Mouse (Mus musculus) heart, embryonic 12.5 days (tissue): Measurements from ENCODE around the gene Parp14. TPM values are rescaled to one million over a fixed set of nuclear protein-coding genes. Genes with fewer than 3 reads are reported as not detected.

Experiments
- ATAC-seq: fragments of 200-750 bp; cut with Nextera tagmentation; 2 replicates; pipeline ENCODE4 v1.8.0; 2017; ENCODE audit warnings: moderate TSS enrichment, moderate library complexity; ENCODE audit not compliant: insufficient number of reproducible peaks, low FRiP score
- H3K27ac ChIP-seq: fragments of 300-500 bp; sonication (generic); 2 replicates; pipeline ENCODE4 v1.5.1; 2016; ENCODE audit warnings: mild to moderate bottlenecking, moderate library complexity; ENCODE audit not compliant: poor library complexity, severe bottlenecking
- H3K27me3 ChIP-seq: fragments of 300-500 bp; sonication (generic); replicated peaks from 2 replicates; pipeline ENCODE4 v1.6.1; 2016; ENCODE audit warnings: mild to moderate bottlenecking, moderate library complexity
- H3K36me3 ChIP-seq: fragments of 300-500 bp; sonication (generic); 2 replicates; pipeline ENCODE4 v1.6.1; 2016; ENCODE audit warnings: mild to moderate bottlenecking, moderate library complexity
- H3K4me1 ChIP-seq: fragments of 300-500 bp; sonication (generic); replicated peaks from 2 replicates; pipeline ENCODE4 v1.6.1; 2016; ENCODE audit warnings: mild to moderate bottlenecking
- H3K4me2 ChIP-seq: fragments of 300-500 bp; sonication (generic); 2 replicates; pipeline ENCODE4 v1.6.1; 2016; ENCODE audit warnings: mild to moderate bottlenecking, moderate library complexity
- H3K4me3 ChIP-seq: fragments of 300-500 bp; sonication (generic); 2 replicates; pipeline ENCODE4 v1.5.1; 2016; ENCODE audit warnings: mild to moderate bottlenecking
- H3K9ac ChIP-seq: fragments of 300-500 bp; sonication (generic); 2 replicates; pipeline ENCODE4 v1.6.1; 2016; ENCODE audit warnings: mild to moderate bottlenecking, moderate library complexity
- H3K9me3 ChIP-seq: fragments of 300-500 bp; sonication (generic); replicated peaks from 2 replicates; pipeline ENCODE4 v1.6.1; 2016; ENCODE audit warnings: mild to moderate bottlenecking, moderate library complexity
- WGBS: fragments of 180-500 bp; shearing (Covaris S2); methylation state at CpG from one replicate; pipeline ENCODE4 v1.1.7; 2016; 5-methylcytosine and 5-hydroxymethylcytosine counted together
- polyA plus RNA-seq: library from polyadenylated mRNA; unstranded; fragments of >200 nt; fragmentation: Nextera tagmentation; extraction: Ambion mirVana; gene quantifications from 2 replicates; pipeline ENCODE4 v1.2.1, GENCODE M21; 2016

The Parp14 gene
- 0.60 and 0.72 TPM in 2 replicates for polyA plus RNA-seq

GRCm38 (mm10) chr16:35871048-35871851 lies at the start of gene Parp14:
TSS of gene Parp14 (minus strand) at chr16:35871544.
- H3K27ac ChIP-seq, result no peak within 1 kb of the TSS
- 1% methylated on average over 38 of the region's 38 CpGs for WGBS

GRCm38 (mm10) chr16:35918721-35919543 lies 47.6 kb upstream of the Parp14 start:
- no peak overlapping the region for H3K9ac ChIP-seq
- no peak overlapping the region for H3K27ac ChIP-seq
- H3K4me3 ChIP-seq, result no peak overlapping the region
- no peaks in the 10 kb centered on the region for H3K9me3 ChIP-seq
- no peak overlapping the region for H3K4me2 ChIP-seq
- WGBS, result 78% methylated on average over 6 of the region's 6 CpGs
- no peak for ATAC-seq
- H3K27me3 ChIP-seq, result no peaks in the 10 kb centered on the region
- peaks cover 10% of the 10 kb centered on the region; the same call in 1 of the 2 replicates for H3K4me1 ChIP-seq
- no peaks in the 10 kb centered on the region for H3K36me3 ChIP-seq

More at GRCm38 (mm10) chr16:35871048-35871851, at the start of gene Parp14:
- Histone ChIP-seq H3K9ac (peak within 1 kb of the TSS; percentile 85), H3K4me3 (peak within 1 kb of the TSS; percentile 82), H3K9me3 (no peaks in the 10 kb centered on the region), H3K4me2 (peak within 1 kb of the TSS; percentile 99), H3K27me3 (peaks cover 17% of the 10 kb centered on the region), H3K36me3 (no peaks in the 10 kb centered on the region), H3K4me1 (peaks cover 13% of the 10 kb centered on the region)
- peak; percentile 43; the same call in 1 of the 2 replicates for ATAC-seq

GRCm38 (mm10) chr16:35914301-35914700 lies 43.0 kb upstream of the Parp14 start:
- no peak overlapping the region for H3K4me3 ChIP-seq
- ATAC-seq, result no peak
- H3K9ac ChIP-seq, result no peak overlapping the region
- no peaks in the 10 kb centered on the region for H3K9me3 ChIP-seq
- no peak overlapping the region for H3K4me2 ChIP-seq
- H3K27me3 ChIP-seq, result no peaks in the 10 kb centered on the region
- no peaks in the 10 kb centered on the region for H3K36me3 ChIP-seq
- WGBS, result 64% methylated on average over 5 of the region's 5 CpGs
- H3K4me1 ChIP-seq, result peaks cover 13% of the 10 kb centered on the region; the same call in 1 of the 2 replicates
- no peak overlapping the region for H3K27ac ChIP-seq

- Histone ChIP-seq H3K9me3 (no peaks in the 10 kb centered on the region), H3K4me1 (peaks cover 13% of the 10 kb centered on the region; the same call in 1 of the 2 replicates), H3K4me3 (no peak overlapping the region), H3K27ac (no peak overlapping the region), H3K36me3 (no peaks in the 10 kb centered on the region), H3K4me2 (no peak overlapping the region), H3K9ac (no peak overlapping the region), H3K27me3 (no peaks in the 10 kb centered on the region)
- ATAC-seq, result no peak
- 67% methylated on average over 1 of the region's 1 CpGs for WGBS
These were observed 42.2 kb upstream of the Parp14 start for GRCm38 (mm10) chr16:35913526-35913925.

GRCm38 (mm10) chr16:35911449-35911848 lies 40.1 kb upstream of the Parp14 start:
- WGBS, result 43% methylated on average over 3 of the region's 3 CpGs
- Histone ChIP-seq H3K27me3 (no peaks in the 10 kb centered on the region), H3K36me3 (no peaks in the 10 kb centered on the region), H3K9ac (no peak overlapping the region), H3K9me3 (no peaks in the 10 kb centered on the region), H3K27ac (no peak overlapping the region), H3K4me1 (peaks cover 17% of the 10 kb centered on the region; the same call in 1 of the 2 replicates), H3K4me2 (no peak overlapping the region), H3K4me3 (no peak overlapping the region)
- ATAC-seq, result no peak

GRCm38 (mm10) chr16:35907432-35908201 lies 36.3 kb upstream of the Parp14 start:
- Histone ChIP-seq H3K36me3 (no peaks in the 10 kb centered on the region), H3K9me3 (no peaks in the 10 kb centered on the region), H3K4me3 (no peak overlapping the region), H3K4me1 (0 out of 2 replicates have a peak, but pooled peaks cover 6% of the 10 kb centered on the region), H3K4me2 (no peak overlapping the region), H3K27ac (no peak overlapping the region), H3K9ac (no peak overlapping the region), H3K27me3 (no peaks in the 10 kb centered on the region)
- WGBS, result 58% methylated on average over 4 of the region's 4 CpGs
- ATAC-seq, result no peak

- Histone ChIP-seq H3K27ac (no peak overlapping the region), H3K4me1 (0 out of 2 replicates have a peak, but pooled peaks cover 6% of the 10 kb centered on the region), H3K9ac (no peak overlapping the region), H3K36me3 (no peaks in the 10 kb centered on the region), H3K4me3 (no peak overlapping the region), H3K4me2 (no peak overlapping the region), H3K27me3 (no peaks in the 10 kb centered on the region), H3K9me3 (no peaks in the 10 kb centered on the region)
- 79% methylated on average over 7 of the region's 7 CpGs for WGBS
- no peak for ATAC-seq
These were observed 35.5 kb upstream of the Parp14 start for GRCm38 (mm10) chr16:35906887-35907286.

GRCm38 (mm10) chr16:35905819-35906485 lies 34.6 kb upstream of the Parp14 start:
- Histone ChIP-seq H3K36me3 (no peaks in the 10 kb centered on the region), H3K4me3 (no peak overlapping the region), H3K4me1 (0 out of 2 replicates have a peak, but pooled peaks cover 4% of the 10 kb centered on the region), H3K27me3 (no peaks in the 10 kb centered on the region), H3K4me2 (no peak overlapping the region), H3K9ac (no peak overlapping the region), H3K27ac (no peak overlapping the region), H3K9me3 (no peaks in the 10 kb centered on the region)
- WGBS, result 62% methylated on average over 6 of the region's 6 CpGs
- no peak for ATAC-seq

- no peak overlapping the region for H3K4me3 ChIP-seq
- H3K36me3 ChIP-seq, result no peaks in the 10 kb centered on the region
- H3K9ac ChIP-seq, result no peak overlapping the region
- ATAC-seq, result no peak
- H3K4me2 ChIP-seq, result no peak overlapping the region
- no peaks in the 10 kb centered on the region for H3K27me3 ChIP-seq
- H3K4me1 ChIP-seq, result 0 out of 2 replicates have a peak, but pooled peaks cover 4% of the 10 kb centered on the region
- 88% methylated on average over 3 of the region's 3 CpGs for WGBS
- no peak overlapping the region for H3K27ac ChIP-seq
- no peaks in the 10 kb centered on the region for H3K9me3 ChIP-seq
These were observed 34.0 kb upstream of the Parp14 start for GRCm38 (mm10) chr16:35905355-35905754.

- H3K9me3 ChIP-seq, result no peaks in the 10 kb centered on the region
- H3K27me3 ChIP-seq, result no peaks in the 10 kb centered on the region
- H3K4me3 ChIP-seq, result no peak overlapping the region
- H3K9ac ChIP-seq, result no peak overlapping the region
- WGBS, result 74% methylated on average over 4 of the region's 4 CpGs
- H3K36me3 ChIP-seq, result no peaks in the 10 kb centered on the region
- H3K4me2 ChIP-seq, result no peak overlapping the region
- H3K27ac ChIP-seq, result no peak overlapping the region
- 0 out of 2 replicates have a peak, but pooled peaks cover 4% of the 10 kb centered on the region for H3K4me1 ChIP-seq
- ATAC-seq, result no peak
These were observed 32.9 kb upstream of the Parp14 start for GRCm38 (mm10) chr16:35904121-35904736.
